Mouse (Mus musculus) forebrain, embryonic 13.5 days (tissue): ENCODE results near the gene Lonp2. TPM values are rescaled to one million over a fixed set of nuclear protein-coding genes. Genes with fewer than 3 reads are reported as not detected.

Source experiments
- ATAC-seq: fragments of 200-750 bp; cut with Nextera tagmentation; 2 replicates; pipeline ENCODE4 v1.8.0; 2017
- H3K27ac ChIP-seq: fragments of 300-500 bp; sonication (generic); 2 replicates; pipeline ENCODE4 v1.5.1; 2015; ENCODE audit warnings: inconsistent platforms, mild to moderate bottlenecking, moderate library complexity
- H3K27me3 ChIP-seq: fragments of 300-500 bp; sonication (generic); 2 replicates; pipeline ENCODE4 v1.6.1; 2015; ENCODE audit warnings: mild to moderate bottlenecking, inconsistent platforms
- H3K36me3 ChIP-seq: fragments of 300-500 bp; sonication (generic); 2 replicates; pipeline ENCODE4 v1.6.1; 2015; ENCODE audit warnings: mild to moderate bottlenecking, inconsistent platforms; ENCODE audit not compliant: poor library complexity, severe bottlenecking
- H3K4me1 ChIP-seq: fragments of 300-500 bp; sonication (generic); 2 replicates; pipeline ENCODE4 v1.6.1; 2015; ENCODE audit warnings: inconsistent platforms
- H3K4me2 ChIP-seq: fragments of 300-500 bp; sonication (generic); 2 replicates; pipeline ENCODE4 v1.6.1; 2015; ENCODE audit warnings: inconsistent platforms, mild to moderate bottlenecking, moderate library complexity
- H3K4me3 ChIP-seq: fragments of 300-500 bp; sonication (generic); 2 replicates; pipeline ENCODE4 v1.5.1; 2015; ENCODE audit warnings: mild to moderate bottlenecking, inconsistent platforms
- H3K9ac ChIP-seq: fragments of 300-500 bp; sonication (generic); 2 replicates; pipeline ENCODE4 v1.6.1; 2015; ENCODE audit warnings: mild to moderate bottlenecking, inconsistent platforms
- H3K9me3 ChIP-seq: fragments of 300-500 bp; sonication (generic); replicated peaks from 2 replicates; pipeline ENCODE4 v1.6.1; 2016; ENCODE audit warnings: inconsistent platforms
- WGBS: fragments of 180-500 bp; shearing (Covaris S2); methylation state at CpG from one replicate; pipeline ENCODE4 v1.1.7; 2015; 5-methylcytosine and 5-hydroxymethylcytosine counted together
- polyA plus RNA-seq: library from polyadenylated mRNA; unstranded; fragments of >200 nt; fragmentation: Nextera tagmentation; extraction: Ambion mirVana; gene quantifications from 2 replicates; pipeline ENCODE4 v1.2.1, GENCODE M21; 2015

Lonp2 gene
- 73.4 and 74.2 TPM in 2 replicates for polyA plus RNA-seq

- peak within 1 kb of the TSS; percentile 85 for H3K4me2 ChIP-seq
- peak within 1 kb of the TSS; percentile 76 for H3K9ac ChIP-seq
- H3K9me3 ChIP-seq = no peaks in the 10 kb centered on the region
- H3K4me1 ChIP-seq = peaks cover 22% of the 10 kb centered on the region
- no peaks in the 10 kb centered on the region for H3K27me3 ChIP-seq
- H3K4me3 ChIP-seq = peak within 1 kb of the TSS; percentile 82
- peak within 1 kb of the TSS; percentile 86 for H3K27ac ChIP-seq
- peak; percentile 100 for ATAC-seq
- under 1% methylated on average over 60 of the region's 62 CpGs for WGBS
- H3K36me3 ChIP-seq = no peaks in the 10 kb centered on the region
These were observed at the start of gene Lonp2 for GRCm38 (mm10) chr8:86623911-86624731. Lonp2 (plus strand) TSS chr8:86624043.

GRCm38 (mm10) chr8:86577547-86577946 is 46.3 kb upstream of the Lonp2 start:
- Histone ChIP-seq H3K4me2 (no peak overlapping the region), H3K9me3 (no peaks in the 10 kb centered on the region), H3K36me3 (no peaks in the 10 kb centered on the region), H3K4me3 (no peak overlapping the region), H3K9ac (no peak overlapping the region), H3K4me1 (no peaks in the 10 kb centered on the region), H3K27ac (no peak overlapping the region), H3K27me3 (no peaks in the 10 kb centered on the region)
- WGBS = 75% methylated on average over 8 of the region's 8 CpGs
- no peak for ATAC-seq

GRCm38 (mm10) chr8:86578076-86578475 is 45.8 kb upstream of the Lonp2 start:
- Histone ChIP-seq H3K9me3 (no peaks in the 10 kb centered on the region), H3K27me3 (no peaks in the 10 kb centered on the region), H3K36me3 (no peaks in the 10 kb centered on the region), H3K4me2 (no peak overlapping the region), H3K4me1 (no peaks in the 10 kb centered on the region), H3K27ac (no peak overlapping the region), H3K9ac (no peak overlapping the region), H3K4me3 (no peak overlapping the region)
- 67% methylated on average over 9 of the region's 9 CpGs for WGBS
- peak; percentile 82 for ATAC-seq

GRCm38 (mm10) chr8:86578693-86579092 is 45.1 kb upstream of the Lonp2 start:
- Histone ChIP-seq H3K9me3 (no peaks in the 10 kb centered on the region), H3K27me3 (no peaks in the 10 kb centered on the region), H3K4me1 (no peaks in the 10 kb centered on the region), H3K4me3 (no peak overlapping the region), H3K36me3 (no peaks in the 10 kb centered on the region), H3K4me2 (no peak overlapping the region), H3K9ac (no peak overlapping the region), H3K27ac (no peak overlapping the region)
- no peak for ATAC-seq
- WGBS = 88% methylated on average over 8 of the region's 8 CpGs

GRCm38 (mm10) chr8:86580458-86580857 is 43.4 kb upstream of the Lonp2 start, which contains the start of gene Abcc12:
Abcc12 (minus strand) TSS chr8:86580686.
- no peak within 1 kb of the TSS for H3K4me2 ChIP-seq
- no peaks in the 10 kb centered on the region for H3K36me3 ChIP-seq
- no peak within 1 kb of the TSS for H3K4me3 ChIP-seq
- no peak within 1 kb of the TSS for H3K9ac ChIP-seq
- H3K27me3 ChIP-seq = no peaks in the 10 kb centered on the region
- H3K9me3 ChIP-seq = no peaks in the 10 kb centered on the region
- ATAC-seq = no peak
- H3K4me1 ChIP-seq = no peaks in the 10 kb centered on the region; the same call in 1 of the 2 replicates
- H3K27ac ChIP-seq = no peak within 1 kb of the TSS

- Histone ChIP-seq H3K27ac (no peak overlapping the region), H3K9ac (no peak overlapping the region), H3K4me1 (no peaks in the 10 kb centered on the region; the same call in 1 of the 2 replicates), H3K36me3 (no peaks in the 10 kb centered on the region), H3K27me3 (no peaks in the 10 kb centered on the region), H3K4me2 (no peak overlapping the region), H3K9me3 (no peaks in the 10 kb centered on the region), H3K4me3 (no peak overlapping the region)
- no peak for ATAC-seq
- 81% methylated on average over 4 of the region's 4 CpGs for WGBS
These were observed 41.9 kb upstream of the Lonp2 start for GRCm38 (mm10) chr8:86581921-86582331.

- Histone ChIP-seq H3K4me3 (peak overlapping the region; percentile 45), H3K9ac (peak overlapping the region; percentile 60), H3K36me3 (no peaks in the 10 kb centered on the region), H3K4me2 (peak overlapping the region; percentile 68), H3K4me1 (no peaks in the 10 kb centered on the region; the same call in 1 of the 2 replicates), H3K27ac (no peak overlapping the region), H3K9me3 (no peaks in the 10 kb centered on the region), H3K27me3 (no peaks in the 10 kb centered on the region)
- ATAC-seq = peak; percentile 83
- WGBS = 6% methylated on average over 11 of the region's 11 CpGs
These were observed 38.7 kb upstream of the Lonp2 start for GRCm38 (mm10) chr8:86585118-86585517.

GRCm38 (mm10) chr8:86585532-86585931 is 38.3 kb upstream of the Lonp2 start:
- Histone ChIP-seq H3K4me3 (peak overlapping the region; percentile 45), H3K4me1 (no peaks in the 10 kb centered on the region; the same call in 1 of the 2 replicates), H3K36me3 (no peaks in the 10 kb centered on the region), H3K27ac (0 out of 2 replicates have a peak overlapping the region, but pooled peaks have one; percentile 40), H3K27me3 (no peaks in the 10 kb centered on the region), H3K4me2 (peak overlapping the region; percentile 68), H3K9me3 (no peaks in the 10 kb centered on the region), H3K9ac (peak overlapping the region; percentile 60)
- WGBS = 2% methylated on average over 16 of the region's 16 CpGs
- peak; percentile 91 for ATAC-seq

GRCm38 (mm10) chr8:86586058-86586457 is 37.8 kb upstream of the Lonp2 start:
- 45% methylated on average over 5 of the region's 5 CpGs for whole genome bisulfite sequencing
- Histone ChIP-seq H3K9me3 (no peaks in the 10 kb centered on the region), H3K27ac (no peak overlapping the region), H3K4me2 (no peak overlapping the region; the same call in 1 of the 2 replicates), H3K36me3 (no peaks in the 10 kb centered on the region), H3K4me3 (no peak overlapping the region), H3K27me3 (no peaks in the 10 kb centered on the region), H3K9ac (no peak overlapping the region), H3K4me1 (no peaks in the 10 kb centered on the region; the same call in 1 of the 2 replicates)
- ATAC-seq = no peak

- H3K4me3 ChIP-seq = no peak overlapping the region
- no peak for ATAC-seq
- no peaks in the 10 kb centered on the region for H3K9me3 ChIP-seq
- no peak overlapping the region for H3K27ac ChIP-seq
- no peak overlapping the region for H3K9ac ChIP-seq
- WGBS = 45% methylated on average over 6 of the region's 6 CpGs
- no peaks in the 10 kb centered on the region for H3K36me3 ChIP-seq
- H3K27me3 ChIP-seq = no peaks in the 10 kb centered on the region
- no peaks in the 10 kb centered on the region; the same call in 1 of the 2 replicates for H3K4me1 ChIP-seq
- H3K4me2 ChIP-seq = no peak overlapping the region
These were observed 37.2 kb upstream of the Lonp2 start for GRCm38 (mm10) chr8:86586642-86587041.

- ATAC-seq = no peak
- no peaks in the 10 kb centered on the region for H3K36me3 ChIP-seq
- no peak overlapping the region for H3K9ac ChIP-seq
- 92% methylated on average over 5 of the region's 5 CpGs for WGBS
- no peak overlapping the region for H3K4me2 ChIP-seq
- H3K4me1 ChIP-seq = no peaks in the 10 kb centered on the region; the same call in 1 of the 2 replicates
- H3K9me3 ChIP-seq = no peaks in the 10 kb centered on the region
- no peaks in the 10 kb centered on the region for H3K27me3 ChIP-seq
- no peak overlapping the region for H3K27ac ChIP-seq
- H3K4me3 ChIP-seq = no peak overlapping the region
These were observed 35.5 kb upstream of the Lonp2 start for GRCm38 (mm10) chr8:86588338-86588737.

- Histone ChIP-seq H3K4me2 (no peak overlapping the region), H3K36me3 (no peaks in the 10 kb centered on the region), H3K4me1 (no peaks in the 10 kb centered on the region), H3K27ac (no peak overlapping the region), H3K9ac (no peak overlapping the region), H3K9me3 (no peaks in the 10 kb centered on the region), H3K27me3 (no peaks in the 10 kb centered on the region), H3K4me3 (no peak overlapping the region)
- no peak for ATAC-seq
- WGBS = 71% methylated on average over 10 of the region's 10 CpGs
These were observed 30.7 kb upstream of the Lonp2 start for GRCm38 (mm10) chr8:86593099-86593498.
